Mouse (Mus musculus) liver, adult 2 months (tissue): Measurements from ENCODE around the gene Pou5f1.

Experiments
- CTCF ChIP-seq: fragments of 200-500 bp; IDR thresholded peaks from 2 replicates; pipeline ENCODE4 v1.5.1; 2011; ENCODE audit warnings: low read depth, low read length, control low read depth
- POLR2A ChIP-seq: fragments of 200-500 bp; IDR thresholded peaks from 2 replicates; pipeline ENCODE4 v1.6.1; 2011; ENCODE audit warnings: low read length, control low read depth; ENCODE audit not compliant: insufficient read depth; ENCODE audit errors: extremely low read depth

DNA sequence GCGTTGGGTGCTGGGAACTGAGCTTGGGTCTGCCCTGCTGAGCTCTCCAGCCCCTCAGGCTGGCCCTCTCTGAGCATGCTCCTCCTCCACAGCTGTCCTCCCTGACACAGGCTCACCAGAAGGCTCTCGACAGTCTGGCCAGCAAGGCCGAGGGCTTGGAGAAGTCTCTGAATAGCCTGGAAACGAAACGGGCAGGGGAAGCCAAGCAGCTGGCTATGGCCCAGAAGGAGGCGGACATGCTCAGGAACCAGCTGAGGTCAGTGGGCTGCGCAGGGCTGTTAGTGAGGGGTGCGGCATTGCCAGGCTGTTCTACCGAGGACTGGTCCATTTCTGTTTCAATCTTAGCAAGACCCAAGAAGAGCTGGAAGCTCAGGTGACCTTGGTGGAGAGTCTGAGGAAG lies 18.5 kb downstream of the Pou5f1 start:
- no peak for TF ChIP-seq CTCF
- TF ChIP-seq POLR2A, result no peak
